In the genomic region with DNA sequence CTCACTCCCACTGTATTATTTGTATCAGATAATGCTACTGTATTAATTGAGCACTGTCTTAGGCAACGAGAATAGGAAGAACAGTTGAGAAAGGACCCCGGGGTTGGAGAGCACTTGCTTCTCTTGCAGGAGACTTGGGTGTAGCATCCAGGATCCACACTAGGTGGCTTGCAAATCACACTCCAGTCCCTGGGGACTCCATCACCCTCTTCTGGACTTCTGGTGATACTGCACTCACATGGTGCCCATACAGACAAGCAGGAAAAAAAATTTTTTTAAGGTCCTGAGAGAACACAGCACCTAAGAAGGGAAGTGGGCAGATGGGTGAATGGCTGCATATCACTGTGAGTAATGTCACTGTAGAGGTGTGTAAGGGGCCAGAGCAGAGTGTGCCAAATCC, we compare ENCODE assay signal across 10 mouse cellular contexts.
DNase-seq lines count a peak whose midpoint lies in the region; ATAC-seq and TF ChIP-seq lines count a peak whose summit lies in the region.
"Had no signal": no experiment of that assay in that cellular context is flagged by ENCODE, and none has a peak within 500 bp of the region (broad histone marks: within the 10 kb centered on the region; RNA-seq: fewer than 3 reads in every experiment).

No protein-coding gene starts in this region.

- no peak for ATAC-seq in limb, embryonic 13.5 days (ENCODE audit: low FRiP score, low read depth)
- no peak for ATAC-seq in CD4-positive, CD25-positive, alpha-beta regulatory T cell, adult 4 months

- H3K4me1 ChIP-seq in kidney, adult 2 months (ENCODE audit: control insufficient read depth, insufficient read depth, low read length): peaks cover 3% of the 10 kb centered on the region; the same call in 1 of the 2 replicates
- peaks cover 5% of the 10 kb centered on the region for H3K4me1 ChIP-seq in E14TG2a.4 (replicated peaks; ENCODE audit: low read depth, low read length)
- H3K4me1 ChIP-seq in limb, embryonic 13.5 days: peaks cover 42% of the 10 kb centered on the region
- peaks cover 23% of the 10 kb centered on the region; the same call in 1 of the 2 replicates for H3K4me1 ChIP-seq in forebrain, embryonic 10.5 days
- H3K4me1 ChIP-seq: midbrain, embryonic 12.5 days had no signal

- no peak for TF ChIP-seq POLR2A in kidney, adult 2 months (IDR thresholded peaks at IDR 0.05; ENCODE audit: low read depth, low read length)

- H3K4me2 ChIP-seq in limb, embryonic 13.5 days (replicated peaks): no peak overlapping the region
- H3K4me2 ChIP-seq: midbrain, embryonic 12.5 days had no signal

- no peaks in the 10 kb centered on the region for H3K36me3 ChIP-seq in kidney, adult 2 months (ENCODE audit: control insufficient read depth, insufficient read depth, low read length)
- no peaks in the 10 kb centered on the region for H3K36me3 ChIP-seq in E14TG2a.4 (ENCODE audit: insufficient read depth, low read length)
- H3K36me3 ChIP-seq in limb, embryonic 13.5 days: no peaks in the 10 kb centered on the region
- H3K36me3 ChIP-seq in forebrain, embryonic 10.5 days (replicated peaks): no peaks in the 10 kb centered on the region
- H3K36me3 ChIP-seq: midbrain, embryonic 12.5 days had no signal

- H3K9ac ChIP-seq in limb, embryonic 13.5 days: no peak overlapping the region
- H3K9ac ChIP-seq: midbrain, embryonic 12.5 days had no signal

- H3K27me3 ChIP-seq in kidney, adult 2 months (replicated peaks; ENCODE audit: control insufficient read depth, insufficient read depth, low read length): no peaks in the 10 kb centered on the region
- no peaks in the 10 kb centered on the region for H3K27me3 ChIP-seq in E14TG2a.4 (ENCODE audit: insufficient read depth, low read length)
- no peaks in the 10 kb centered on the region; the same call in 1 of the 2 replicates for H3K27me3 ChIP-seq in limb, embryonic 13.5 days
- no peaks in the 10 kb centered on the region for H3K27me3 ChIP-seq in forebrain, embryonic 10.5 days (ENCODE audit: poor library complexity, severe bottlenecking)
- H3K27me3 ChIP-seq: midbrain, embryonic 12.5 days had no signal

- no peak for DNase-seq in kidney, adult 2 months
- no peak for DNase-seq in kidney, postnatal 36 days
- DNase-seq in R1 (ENCODE audit: low read depth, low spot score): peak; percentile 80
- DNase-seq in forebrain, embryonic 10.5 days (ENCODE audit: extremely low spot score, low spot score): no peak
- no peak for DNase-seq in gastrocnemius, postnatal 4 days (ENCODE audit: low spot score in 2 of 2)
- DNase-seq: cerebellum, adult 11 months had no signal

- WGBS in kidney, adult 2 months: 76% methylated on average over 2 of the region's 2 CpGs
- WGBS in limb, embryonic 13.5 days: 84% methylated on average over 2 of the region's 2 CpGs
- WGBS in forebrain, embryonic 10.5 days: 87% methylated on average over 2 of the region's 2 CpGs

- TF ChIP-seq CTCF in kidney, adult 2 months (conservative IDR thresholded peaks at IDR 0.05; ENCODE audit: insufficient read depth, insufficient read length, low read depth, low read length): no peak
- TF ChIP-seq CTCF in E14TG2a.4 (conservative IDR thresholded peaks at IDR 0.05; ENCODE audit: low read length): peak; percentile 72

- H3K27ac ChIP-seq in kidney, adult 2 months (ENCODE audit: insufficient read depth, low read depth, low read length): peak overlapping the region; percentile 52; the same call in 1 of the 2 replicates
- 0 out of 2 replicates have a peak overlapping the region, but pooled peaks have one; percentile 84 for H3K27ac ChIP-seq in limb, embryonic 13.5 days
- H3K27ac ChIP-seq in forebrain, embryonic 10.5 days: no peak overlapping the region
- H3K27ac ChIP-seq: midbrain, embryonic 12.5 days had no signal

- no peaks in the 10 kb centered on the region for H3K9me3 ChIP-seq in E14TG2a.4 (ENCODE audit: low read length)
- no peaks in the 10 kb centered on the region for H3K9me3 ChIP-seq in limb, embryonic 13.5 days
- no peaks in the 10 kb centered on the region for H3K9me3 ChIP-seq in forebrain, embryonic 10.5 days
- H3K9me3 ChIP-seq: midbrain, embryonic 12.5 days had no signal

- H3K4me3 ChIP-seq in kidney, adult 2 months (ENCODE audit: insufficient read depth, low read depth, low read length): no peak overlapping the region
- H3K4me3 ChIP-seq in E14TG2a.4 (replicated peaks; ENCODE audit: low read length): no peak overlapping the region
- no peak overlapping the region for H3K4me3 ChIP-seq in limb, embryonic 13.5 days
- H3K4me3 ChIP-seq in forebrain, embryonic 10.5 days: no peak overlapping the region
- H3K4me3 ChIP-seq: midbrain, embryonic 12.5 days had no signal
